Mouse (Mus musculus): ENCODE measurements around the gene Adamts9. TPM values are rescaled to one million over a fixed set of nuclear protein-coding genes. Genes with fewer than 3 reads are reported as not detected.

The Adamts9 gene
- total RNA-seq, 4 experiments from 2014 or later = 8.3 to 10.0 (median 8.8) TPM

DNA sequence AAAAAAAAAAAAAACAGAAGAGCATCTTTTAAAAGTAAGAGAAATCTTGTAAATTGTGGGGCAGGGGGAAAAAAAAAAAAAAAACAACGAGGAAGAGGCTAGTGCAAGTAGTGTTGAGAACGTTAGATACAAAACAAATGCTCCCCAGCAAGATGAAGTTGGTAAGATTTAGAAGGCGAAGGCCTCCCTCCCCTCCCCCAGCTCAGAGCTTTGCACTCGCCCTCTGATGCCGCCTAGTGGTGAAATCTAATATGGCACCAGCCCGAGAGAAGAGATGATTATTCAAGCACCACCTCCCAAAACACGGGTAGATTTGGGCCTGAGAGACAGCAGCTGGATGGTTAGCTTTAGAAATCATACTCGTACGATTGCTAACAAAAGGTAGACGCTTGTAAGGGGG lies 215.2 kb downstream of the Adamts9 start:
- DNase-seq (ENCODE audit: low spot score in 2 of 2) = peak; percentile 82 to 93

DNA sequence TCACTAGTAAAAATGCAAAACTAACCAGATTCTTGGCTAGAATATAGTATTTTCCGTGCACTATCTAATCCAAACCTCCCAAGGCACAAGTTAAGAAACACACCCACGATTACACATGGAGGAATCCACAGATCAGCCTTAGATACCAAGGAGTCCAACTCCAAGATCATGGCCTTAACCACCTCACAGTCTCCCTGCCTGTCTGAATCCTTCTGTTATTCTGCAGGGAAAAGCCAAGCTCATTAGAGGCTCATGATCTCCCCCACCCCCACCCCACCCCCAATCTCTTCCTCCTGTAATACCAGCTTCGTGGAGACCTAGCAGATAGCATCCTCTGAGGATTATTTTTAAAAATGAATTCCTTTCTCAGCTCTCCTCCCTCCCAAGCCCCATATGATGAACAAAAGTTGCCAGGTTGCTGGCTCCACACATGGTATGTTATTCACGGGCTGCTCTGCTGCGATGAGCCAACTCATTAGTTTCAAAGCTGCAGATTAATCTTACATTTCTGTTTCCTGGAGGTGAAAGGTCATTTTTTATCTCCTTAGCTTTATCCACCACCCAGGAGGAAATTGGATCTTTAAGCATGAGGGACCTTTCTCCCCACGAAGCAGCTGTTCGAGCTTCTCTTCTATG lies 215.8 kb downstream of the Adamts9 start:
- no peak for DNase-seq (ENCODE audit: low spot score in 2 of 2)

DNA sequence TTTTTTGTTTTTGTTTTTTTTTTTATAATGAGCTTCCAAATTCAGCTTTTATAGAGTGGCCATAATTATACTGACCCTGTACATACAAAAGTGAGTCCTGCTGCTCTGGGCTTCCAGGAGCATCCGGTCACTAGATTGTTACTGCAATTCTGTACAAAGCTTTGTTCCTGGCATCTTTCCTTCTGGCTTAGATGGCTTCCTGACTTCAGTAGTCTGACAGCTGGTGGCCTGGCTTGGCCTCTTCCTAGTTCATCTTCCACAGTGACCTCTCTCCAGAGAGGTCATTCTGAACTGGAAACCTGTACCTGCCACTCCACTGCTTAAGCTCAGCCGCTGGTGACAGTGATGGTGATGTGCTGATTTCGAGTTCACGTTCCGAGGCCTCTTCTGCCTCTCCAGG lies 217.2 kb downstream of the Adamts9 start:
- DNase-seq (ENCODE audit: low spot score in 2 of 2) = no peak

DNA sequence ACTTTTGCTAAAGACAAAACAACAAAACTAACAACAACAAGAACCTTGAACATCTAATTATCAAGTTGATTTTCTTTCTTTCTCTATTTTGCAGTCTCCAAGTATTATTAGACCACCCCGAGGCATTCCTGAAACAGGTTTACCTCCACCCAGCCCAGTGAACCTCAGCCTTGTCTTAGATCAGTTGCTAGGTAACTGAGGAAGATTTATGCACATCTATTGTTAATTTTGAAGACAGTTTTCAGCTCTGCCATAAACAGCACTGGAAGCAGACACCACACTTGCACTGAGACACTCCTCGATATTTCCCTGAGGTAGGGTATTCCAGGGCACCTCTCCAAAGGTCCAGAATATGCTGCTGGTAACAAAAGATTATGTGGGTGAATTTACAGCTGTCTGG lies 218.9 kb downstream of the Adamts9 start:
- DNase-seq (ENCODE audit: low spot score in 2 of 2) = no peak

Other genes starting within 250 kb of the Adamts9 start
- gene Prickle2, start 237.3 kb downstream of the Adamts9 start, total RNA-seq (2022) = 100 to 1,000 TPM; 166 to 201 (median 186) TPM
- gene A730049H05Rik, start 127.0 kb downstream of the Adamts9 start, total RNA-seq (2022) = under 1 TPM in 2 of 4 experiments, not detected in 2; 0.22 to 0.34 TPM
- gene Gm15737, start 74.1 kb downstream of the Adamts9 start, total RNA-seq (2022) = not detected

Data from layer of hippocampus, adult 8-10 months (tissue).